Mouse (Mus musculus) heart, embryonic 13.5 days (tissue): ENCODE measurements around the gene Stip1. TPM values are rescaled to one million over a fixed set of nuclear protein-coding genes. Genes with fewer than 3 reads are reported as not detected.
"Not testable (repeated sequence)": the region's sequence is repeated elsewhere in the genome, so short reads cannot be mapped to it uniquely, and the experiment has no call there.

ENCODE experiments used
- ATAC-seq: fragments of 200-750 bp; cut with Nextera tagmentation; 2 replicates; pipeline ENCODE4 v1.8.0; 2017; ENCODE audit warnings: moderate TSS enrichment; ENCODE audit not compliant: insufficient number of reproducible peaks, low FRiP score, low TSS enrichment; ENCODE audit errors: extremely low read depth
- H3K27ac ChIP-seq: fragments of 300-500 bp; sonication (generic); replicated peaks from 2 replicates; pipeline ENCODE4 v1.5.1; 2015; ENCODE audit warnings: moderate library complexity, mild to moderate bottlenecking, inconsistent platforms
- H3K27me3 ChIP-seq: fragments of 300-500 bp; sonication (generic); replicated peaks from 2 replicates; pipeline ENCODE4 v1.6.1; 2015; ENCODE audit warnings: mild to moderate bottlenecking, inconsistent platforms
- H3K36me3 ChIP-seq: fragments of 300-500 bp; sonication (generic); 2 replicates; pipeline ENCODE4 v1.6.1; 2015; ENCODE audit warnings: mild to moderate bottlenecking, inconsistent platforms
- H3K4me1 ChIP-seq: fragments of 300-500 bp; sonication (generic); 2 replicates; pipeline ENCODE4 v1.6.1; 2015; ENCODE audit warnings: inconsistent platforms
- H3K4me2 ChIP-seq: fragments of 300-500 bp; sonication (generic); 2 replicates; pipeline ENCODE4 v1.6.1; 2015; ENCODE audit warnings: inconsistent platforms, mild to moderate bottlenecking, moderate library complexity
- H3K4me3 ChIP-seq: fragments of 300-500 bp; sonication (generic); 2 replicates; pipeline ENCODE4 v1.5.1; 2015; ENCODE audit warnings: moderate library complexity, mild to moderate bottlenecking, inconsistent platforms
- H3K9ac ChIP-seq: fragments of 300-500 bp; sonication (generic); 2 replicates; pipeline ENCODE4 v1.6.1; 2015; ENCODE audit warnings: inconsistent platforms, mild to moderate bottlenecking, moderate library complexity
- H3K9me3 ChIP-seq: fragments of 300-500 bp; sonication (generic); 2 replicates; pipeline ENCODE4 v1.6.1; 2016; ENCODE audit warnings: inconsistent platforms
- whole genome bisulfite sequencing: fragments of 180-500 bp; shearing (Covaris S2); methylation state at CpG from one replicate; pipeline ENCODE4 v1.1.7; 2015; ENCODE audit warnings: mixed read lengths; 5-methylcytosine and 5-hydroxymethylcytosine counted together
- polyA plus RNA-seq: library from polyadenylated mRNA; unstranded; fragments of >200 nt; fragmentation: Nextera tagmentation; extraction: Ambion mirVana; gene quantifications from 2 replicates; pipeline ENCODE4 v1.2.1, GENCODE M21; 2015

Stip1 gene
- polyA plus RNA-seq, 1 experiment from 2014 or later: 207 TPM

DNA sequence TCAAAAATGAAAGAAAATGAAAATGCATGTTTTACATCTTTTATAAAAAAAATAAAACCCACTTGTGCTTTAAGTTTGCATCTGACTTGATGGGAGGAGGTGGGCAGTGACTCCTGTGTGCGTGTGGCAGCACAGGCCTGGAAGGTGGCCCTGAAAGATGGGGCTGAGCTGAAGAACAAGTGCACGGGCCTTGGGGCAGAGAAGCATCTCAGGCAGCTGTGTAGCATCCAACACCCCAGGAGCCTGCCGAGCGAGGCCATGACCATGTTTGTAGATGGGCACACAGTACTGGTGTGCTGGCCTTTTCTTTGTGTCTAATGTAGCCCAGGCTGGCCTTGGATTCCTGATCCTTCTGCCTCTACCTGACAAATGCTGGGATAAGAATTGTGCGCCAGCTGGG lies 22.3 kb upstream of the Stip1 start:
- H3K4me1 ChIP-seq: peaks cover 28% of the 10 kb centered on the region
- no peak for ATAC-seq
- H3K27ac ChIP-seq: no peak overlapping the region
- H3K27me3 ChIP-seq: peaks cover 11% of the 10 kb centered on the region
- H3K9me3 ChIP-seq: no peaks in the 10 kb centered on the region
- no peaks in the 10 kb centered on the region for H3K36me3 ChIP-seq
- H3K9ac ChIP-seq: no peak overlapping the region
- H3K4me3 ChIP-seq: no peak overlapping the region
- H3K4me2 ChIP-seq: no peak overlapping the region
- WGBS: 80% methylated on average over 5 of the region's 5 CpGs

DNA sequence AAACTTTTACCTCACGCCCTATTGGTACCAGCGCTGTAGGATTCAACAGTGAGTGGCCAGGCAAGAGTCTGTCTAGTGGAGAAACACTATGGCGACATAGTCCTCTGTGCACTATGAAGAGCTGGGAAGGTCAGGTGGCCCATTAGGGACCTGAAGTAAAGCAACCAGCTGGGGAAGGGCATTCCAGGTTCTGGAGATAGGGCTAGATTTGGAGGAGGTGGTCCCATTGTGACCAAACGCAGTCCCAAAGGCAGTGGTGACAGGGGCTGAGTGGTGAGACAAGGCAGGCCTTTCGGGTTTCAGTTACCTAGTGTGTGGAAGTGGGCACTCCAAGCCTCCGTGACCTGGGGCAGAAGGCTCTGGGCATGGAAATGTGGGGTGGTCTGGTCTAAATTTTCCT lies 18.8 kb upstream of the Stip1 start:
- Histone ChIP-seq H3K9me3 (no peaks in the 10 kb centered on the region), H3K4me1 (peaks cover 38% of the 10 kb centered on the region), H3K4me3 (peak overlapping the region; percentile 76), H3K27me3 (no peaks in the 10 kb centered on the region), H3K4me2 (peak overlapping the region; percentile 100), H3K9ac (peak overlapping the region; percentile 60), H3K27ac (peak overlapping the region; percentile 87), H3K36me3 (no peaks in the 10 kb centered on the region)
- no peak for ATAC-seq
- WGBS: 45% methylated on average over 6 of the region's 6 CpGs

DNA sequence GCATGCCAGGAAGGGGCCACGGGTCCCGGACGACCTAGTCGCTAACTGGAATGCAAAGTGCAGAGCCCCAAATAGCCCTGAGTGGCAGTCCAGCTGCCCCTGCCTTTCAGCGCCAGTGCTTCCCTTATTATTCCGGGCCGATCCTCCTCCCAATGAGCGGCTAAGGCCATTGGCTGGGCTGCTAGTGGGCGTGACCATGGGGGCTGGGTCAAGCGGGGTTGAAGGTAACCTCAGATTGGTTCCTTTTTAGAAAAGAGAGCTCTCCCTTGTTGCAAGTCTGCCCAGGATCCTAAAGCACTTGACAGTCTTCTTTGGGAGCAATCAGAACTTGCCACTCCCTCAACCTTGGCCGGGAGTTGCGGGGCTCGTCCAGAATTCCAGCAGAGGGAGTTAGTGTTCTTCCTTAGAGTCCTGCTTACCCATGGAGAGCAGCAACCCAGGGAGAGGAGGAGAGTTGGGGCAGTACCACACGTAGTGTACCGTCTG lies 18.0 kb upstream of the Stip1 start:
- Histone ChIP-seq H3K4me2 (peak overlapping the region; percentile 100), H3K36me3 (no peaks in the 10 kb centered on the region), H3K9ac (peak overlapping the region; percentile 84), H3K27me3 (no peaks in the 10 kb centered on the region), H3K4me3 (peak overlapping the region; percentile 76), H3K9me3 (no peaks in the 10 kb centered on the region), H3K27ac (peak overlapping the region; percentile 87), H3K4me1 (peaks cover 38% of the 10 kb centered on the region)
- ATAC-seq: peak; percentile 51; the same call in 1 of the 2 replicates
- WGBS: under 1% methylated on average over 15 of the region's 15 CpGs

DNA sequence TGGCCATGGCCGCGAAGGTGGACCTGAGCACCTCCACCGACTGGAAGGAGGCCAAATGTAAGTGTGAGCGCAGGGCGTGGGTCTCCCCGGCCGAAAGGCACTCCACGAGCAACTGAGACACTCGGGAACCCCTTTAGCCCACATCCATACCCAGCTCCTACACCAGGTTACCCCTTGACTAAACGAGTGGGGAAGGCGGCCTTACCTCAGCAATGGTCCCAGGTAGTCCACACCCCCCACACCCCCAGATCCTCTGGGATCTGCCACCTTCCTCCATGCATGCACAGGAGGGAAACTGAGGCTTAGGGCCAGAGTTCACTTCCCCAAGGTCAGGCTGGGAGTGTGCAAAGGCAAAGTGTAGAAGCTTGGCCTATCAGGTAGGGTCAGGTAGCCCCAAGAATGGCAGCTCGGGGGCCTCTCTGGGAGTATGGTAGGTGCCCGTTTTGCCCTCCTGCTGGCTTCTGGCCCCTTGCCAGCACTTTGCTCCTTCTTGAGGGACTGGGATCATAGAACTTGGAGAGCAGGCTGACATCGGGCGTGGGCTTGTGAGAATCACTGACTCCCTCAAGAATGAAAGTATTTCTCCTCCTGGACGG lies 17.5 kb upstream of the Stip1 start:
- H3K27me3 ChIP-seq: no peaks in the 10 kb centered on the region
- H3K4me3 ChIP-seq: peak overlapping the region; percentile 76
- 3% methylated on average over 16 of the region's 16 CpGs for WGBS
- H3K4me2 ChIP-seq: peak overlapping the region; percentile 100
- H3K4me1 ChIP-seq: peaks cover 38% of the 10 kb centered on the region
- peak; percentile 14; the same call in 1 of the 2 replicates for ATAC-seq
- H3K9ac ChIP-seq: peak overlapping the region; percentile 84
- peak overlapping the region; percentile 87 for H3K27ac ChIP-seq
- H3K9me3 ChIP-seq: no peaks in the 10 kb centered on the region
- no peaks in the 10 kb centered on the region for H3K36me3 ChIP-seq

DNA sequence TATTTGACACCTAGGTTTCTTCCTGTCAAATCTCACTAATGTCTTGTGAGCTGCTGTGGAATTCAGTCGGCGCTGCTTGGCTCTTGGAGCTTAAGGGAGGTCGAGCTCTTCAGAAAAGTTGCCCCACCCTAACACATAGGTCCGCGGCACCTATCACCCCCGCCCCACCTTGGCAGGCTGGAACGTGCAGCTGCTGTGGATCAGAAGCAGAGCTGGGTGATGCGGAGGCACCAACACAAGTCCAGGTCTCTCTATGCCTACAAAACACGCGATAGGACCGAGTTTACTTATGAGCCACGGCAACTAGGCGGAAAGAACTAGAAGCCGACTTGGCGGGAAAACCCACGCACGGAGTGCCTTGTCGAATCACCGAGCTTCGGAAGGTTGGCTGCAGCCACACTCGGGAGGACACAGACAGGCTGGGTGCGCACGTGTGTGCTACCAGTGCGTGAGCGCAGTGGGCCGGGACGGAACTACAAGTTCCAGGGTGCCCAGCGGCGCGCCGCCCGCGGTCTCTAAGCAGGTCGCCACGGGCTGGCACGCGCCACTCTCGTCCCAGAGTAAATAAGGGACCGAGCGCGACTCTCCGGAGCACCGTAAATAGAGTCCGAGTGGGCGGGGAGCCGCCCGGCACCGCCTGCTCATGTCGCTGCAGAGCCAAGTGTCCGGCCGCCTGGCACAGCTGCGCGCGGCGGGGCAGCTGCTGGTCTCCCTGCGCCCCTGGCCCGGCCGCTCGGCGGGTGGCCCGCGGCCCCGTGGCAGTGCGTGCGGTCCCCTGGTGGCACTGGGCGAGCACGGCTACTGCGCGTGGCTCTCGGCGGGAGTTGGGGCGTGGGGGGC lies 16.7 kb upstream of the Stip1 start, which contains the start of gene Macrod1:
Gene Macrod1, plus strand, starts transcription at position 563 of the 840 bp plus-strand sequence.
- ATAC-seq: peak; percentile 50
- Histone ChIP-seq H3K36me3 (no peaks in the 10 kb centered on the region), H3K4me1 (peaks cover 38% of the 10 kb centered on the region), H3K9ac (peak within 1 kb of the TSS; percentile 84), H3K9me3 (no peaks in the 10 kb centered on the region), H3K4me2 (peak within 1 kb of the TSS; percentile 100), H3K27me3 (no peaks in the 10 kb centered on the region), H3K27ac (peak within 1 kb of the TSS; percentile 87), H3K4me3 (peak within 1 kb of the TSS; percentile 76)
- WGBS: 1% methylated on average over 72 of the region's 72 CpGs

DNA sequence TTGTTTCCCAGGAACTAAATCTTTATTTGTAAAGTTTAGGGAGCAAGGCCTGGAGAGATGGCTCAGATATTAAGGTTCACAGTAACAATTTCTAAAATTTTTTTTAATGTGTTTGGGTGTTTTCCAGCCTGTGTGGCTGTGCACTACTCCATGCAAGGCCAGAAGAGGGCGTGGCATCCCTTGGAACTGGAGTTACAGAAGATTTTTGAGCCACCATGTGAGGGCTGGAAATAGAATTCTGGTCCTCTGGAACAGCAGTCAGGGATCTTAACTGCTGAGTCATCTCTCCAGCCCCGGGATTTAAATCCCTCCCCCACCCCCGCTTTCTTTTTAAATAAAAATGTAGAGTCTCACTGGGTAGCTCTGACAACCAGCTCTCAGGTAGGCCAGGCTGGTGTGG lies 15.4 kb upstream of the Stip1 start:
- Histone ChIP-seq H3K4me3 (no peak overlapping the region), H3K4me1 (peaks cover 38% of the 10 kb centered on the region), H3K27ac (peak overlapping the region; percentile 66), H3K9me3 (peaks cover 5% of the 10 kb centered on the region; the same call in 1 of the 2 replicates), H3K36me3 (no peaks in the 10 kb centered on the region), H3K9ac (0 out of 2 replicates have a peak overlapping the region, but pooled peaks have one; percentile 33), H3K4me2 (no peak overlapping the region), H3K27me3 (no peaks in the 10 kb centered on the region)
- ATAC-seq: no peak
- WGBS: 36% methylated on average over 3 of the region's 3 CpGs

DNA sequence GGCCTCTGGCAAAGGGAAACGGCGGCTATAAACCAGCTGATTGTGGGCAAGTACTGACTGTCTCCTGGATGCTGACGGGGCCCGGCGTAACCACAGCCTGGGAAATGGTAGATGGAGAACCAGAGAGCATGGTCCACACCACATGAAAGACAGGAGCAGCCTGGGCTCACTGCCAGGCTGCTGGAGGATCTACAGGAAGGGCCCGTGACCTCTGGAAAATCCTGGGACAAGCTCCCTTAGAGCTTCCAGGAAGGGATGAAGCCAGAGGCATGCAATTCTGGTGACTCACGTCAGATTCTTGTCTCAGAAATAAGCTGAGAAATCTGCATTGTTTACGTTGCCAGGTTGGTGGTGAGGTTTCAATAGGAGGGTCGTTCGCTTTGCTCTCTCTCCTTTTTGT lies 15.0 kb upstream of the Stip1 start:
- H3K9me3 ChIP-seq: peaks cover 5% of the 10 kb centered on the region; the same call in 1 of the 2 replicates
- H3K27me3 ChIP-seq: no peaks in the 10 kb centered on the region
- no peaks in the 10 kb centered on the region for H3K36me3 ChIP-seq
- WGBS: 49% methylated on average over 10 of the region's 10 CpGs
- H3K4me3 ChIP-seq: no peak overlapping the region
- H3K4me2 ChIP-seq: no peak overlapping the region
- 0 out of 2 replicates have a peak overlapping the region, but pooled peaks have one; percentile 33 for H3K9ac ChIP-seq
- ATAC-seq: no peak
- H3K27ac ChIP-seq: peak overlapping the region; percentile 66
- H3K4me1 ChIP-seq: peaks cover 38% of the 10 kb centered on the region

DNA sequence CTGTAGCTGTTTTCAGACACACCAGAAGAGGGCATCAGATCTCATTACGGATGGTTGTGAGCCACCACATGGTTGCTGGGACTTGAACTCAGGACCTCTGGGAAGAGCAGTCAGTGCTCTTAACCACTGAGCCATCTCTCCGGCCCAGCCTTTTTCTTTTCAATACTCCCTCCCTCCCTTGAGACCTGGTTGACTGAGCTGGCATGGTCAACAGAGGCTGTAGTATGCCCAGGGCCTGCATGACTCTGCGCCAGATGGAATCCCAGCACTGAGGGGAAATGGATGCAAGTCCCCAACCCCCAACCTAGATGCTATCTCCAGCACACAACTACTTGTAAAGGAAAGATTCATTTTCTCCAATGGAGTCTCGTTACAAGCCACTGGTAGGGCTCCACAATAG lies 13.6 kb upstream of the Stip1 start:
- not testable (repeated sequence) for H3K27me3 ChIP-seq, H3K4me3 ChIP-seq, H3K4me2 ChIP-seq, ATAC-seq, H3K36me3 ChIP-seq, H3K27ac ChIP-seq, H3K9me3 ChIP-seq, H3K9ac ChIP-seq
- peaks cover 35% of the 10 kb centered on the region for H3K4me1 ChIP-seq
- 80% methylated on average over 4 of the region's 4 CpGs for WGBS

DNA sequence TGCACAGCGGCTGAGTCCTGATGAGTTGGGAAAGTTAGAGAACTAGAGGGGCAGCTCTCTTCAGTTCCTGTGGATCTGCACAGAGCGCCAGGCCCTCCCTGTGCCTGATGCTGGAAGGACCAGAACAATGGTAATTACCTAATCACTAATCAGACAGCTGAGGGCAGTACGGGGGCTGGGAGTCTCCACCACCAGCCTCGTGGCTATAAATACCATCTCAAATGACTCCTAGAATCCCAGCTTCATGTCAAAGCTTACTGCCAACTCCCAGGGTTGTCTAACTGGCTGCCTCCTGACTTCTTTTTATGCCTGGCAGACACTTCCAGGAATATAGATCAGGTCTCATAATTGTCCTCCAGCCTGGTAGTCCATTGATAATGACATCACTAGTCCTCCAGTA lies 4.9 kb upstream of the Stip1 start:
- no peak overlapping the region for H3K4me3 ChIP-seq
- H3K27me3 ChIP-seq: no peaks in the 10 kb centered on the region
- H3K36me3 ChIP-seq: no peaks in the 10 kb centered on the region
- no peak overlapping the region for H3K4me2 ChIP-seq
- ATAC-seq: no peak
- no peaks in the 10 kb centered on the region for H3K9me3 ChIP-seq
- peak overlapping the region; percentile 57 for H3K9ac ChIP-seq
- peaks cover 25% of the 10 kb centered on the region for H3K4me1 ChIP-seq
- peak overlapping the region; percentile 84 for H3K27ac ChIP-seq
- 35% methylated on average over 4 of the region's 4 CpGs for WGBS

DNA sequence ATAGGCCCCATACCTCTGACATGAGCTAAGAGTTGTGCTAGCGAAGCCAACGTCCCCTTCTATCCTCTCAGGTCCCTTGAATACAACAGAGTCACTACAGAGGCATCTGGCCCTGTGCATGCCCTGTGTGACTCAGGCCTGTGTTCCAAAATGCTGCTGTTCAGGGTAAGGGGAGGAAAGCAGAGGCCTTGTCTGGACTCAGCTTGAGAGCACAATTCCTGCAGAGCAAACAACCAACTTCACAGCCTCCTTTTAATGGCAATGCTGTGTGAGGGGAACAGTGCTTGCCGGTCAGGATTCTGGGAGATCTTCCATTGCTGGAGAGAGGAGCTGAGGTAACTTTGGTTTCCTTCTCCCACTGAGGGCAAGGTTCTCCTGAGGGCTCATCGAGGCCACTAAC lies 4.5 kb upstream of the Stip1 start:
- 54% methylated on average over 4 of the region's 4 CpGs for WGBS
- H3K9ac ChIP-seq: peak overlapping the region; percentile 57
- no peak overlapping the region for H3K4me3 ChIP-seq
- H3K27me3 ChIP-seq: no peaks in the 10 kb centered on the region
- H3K4me1 ChIP-seq: peaks cover 25% of the 10 kb centered on the region
- H3K36me3 ChIP-seq: no peaks in the 10 kb centered on the region
- no peak for ATAC-seq
- no peak overlapping the region for H3K4me2 ChIP-seq
- H3K27ac ChIP-seq: peak overlapping the region; percentile 84
- H3K9me3 ChIP-seq: no peaks in the 10 kb centered on the region

DNA sequence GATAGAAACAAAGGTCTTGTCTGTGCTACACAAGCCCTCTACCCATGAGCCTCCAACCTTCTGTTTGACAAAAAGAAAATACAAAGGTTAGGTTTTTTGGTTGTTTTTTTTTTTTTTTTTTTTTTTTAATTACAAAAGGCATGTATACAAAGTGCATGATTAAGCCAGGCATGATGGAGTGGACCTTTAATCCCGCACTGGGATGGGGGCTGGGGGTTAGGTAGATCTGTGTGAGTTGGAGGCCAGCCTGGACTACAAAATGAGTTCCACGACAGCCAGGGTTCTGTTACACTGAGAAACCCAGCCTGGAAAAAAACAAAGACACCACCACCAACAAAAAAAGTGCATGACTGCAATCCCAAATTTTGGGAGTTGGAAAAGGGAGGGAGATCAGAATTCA lies 1.4 kb upstream of the Stip1 start:
- Histone ChIP-seq H3K27ac (peak overlapping the region; percentile 95), H3K4me1 (peaks cover 54% of the 10 kb centered on the region), H3K4me2 (peak overlapping the region; percentile 77), H3K9me3 (no peaks in the 10 kb centered on the region), H3K4me3 (peak overlapping the region; percentile 62), H3K9ac (peak overlapping the region; percentile 87), H3K36me3 (no peaks in the 10 kb centered on the region), H3K27me3 (no peaks in the 10 kb centered on the region)
- ATAC-seq: no peak
- 98% methylated on average over 2 of the region's 2 CpGs for WGBS
